9 mouse cellular contexts compared by ENCODE assay signal in the genomic region with DNA sequence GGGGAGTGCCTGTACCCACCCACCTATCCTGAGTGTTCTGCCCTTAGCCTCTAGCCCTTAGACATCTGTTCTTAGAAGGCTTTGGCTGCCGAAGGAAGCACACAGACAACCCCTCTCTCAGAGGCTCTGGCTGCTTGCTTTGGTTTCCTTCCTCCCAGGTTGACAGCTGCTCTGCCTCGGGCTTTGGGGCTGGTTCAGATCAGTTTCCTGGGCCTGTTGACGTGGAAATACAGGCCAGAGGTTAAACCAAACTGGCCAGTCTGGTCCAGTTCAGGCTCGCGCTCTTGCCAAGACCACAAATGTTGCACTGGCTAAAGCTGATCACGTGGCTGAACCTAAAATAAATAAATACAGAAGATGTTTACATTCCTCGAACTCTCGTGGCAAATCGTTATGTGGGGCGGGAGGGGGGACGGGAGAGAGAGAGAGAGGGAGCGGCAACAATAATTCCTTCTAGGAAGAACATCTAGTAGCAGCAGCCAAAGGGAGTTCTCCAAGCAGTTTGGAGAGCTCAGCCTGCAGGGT. TPM values are rescaled to one million over a fixed set of nuclear protein-coding genes. Genes with fewer than 3 reads are reported as not detected.
A peak's percentile ranks its signal among the peaks of the same experiment; 100 is the strongest.
DNase-seq lines count a peak whose midpoint lies in the region; ATAC-seq lines count a peak whose summit lies in the region.
"Had no signal": no experiment of that assay in that cellular context is flagged by ENCODE, and none has a peak within 500 bp of the region (broad histone marks: within the 10 kb centered on the region; RNA-seq: fewer than 3 reads in every experiment).

No protein-coding gene starts in this region.

- DNase-seq in hindbrain, embryonic 10.5 days (ENCODE audit: low spot score): peak; percentile 48
- no peak for DNase-seq in hindbrain, embryonic 14.5 days (ENCODE audit: low spot score)
- no peak for DNase-seq in heart, embryonic 10.5 days (ENCODE audit: low spot score)
- no peak for DNase-seq in layer of hippocampus, adult 8-10 months (ENCODE audit: low spot score in 2 of 2)

- no peak overlapping the region for H3K4me3 ChIP-seq in hindbrain, embryonic 10.5 days
- H3K4me3 ChIP-seq in hindbrain, embryonic 14.5 days (replicated peaks; ENCODE audit: low read length): no peak overlapping the region
- H3K4me3 ChIP-seq in heart, embryonic 10.5 days: no peak overlapping the region
- H3K4me3 ChIP-seq in limb, embryonic 15.5 days: no peak overlapping the region
- H3K4me3 ChIP-seq in stomach, embryonic 14.5 days (ENCODE audit: low read depth, low read length): 0 out of 2 replicates have a peak overlapping the region, but pooled peaks have one; percentile 2
- H3K4me3 ChIP-seq in forebrain, embryonic 16.5 days (replicated peaks; ENCODE audit: low read length): no peak overlapping the region

- no peak for ATAC-seq in hindbrain, embryonic 14.5 days (ENCODE audit: low FRiP score)
- no peak for ATAC-seq in limb, embryonic 15.5 days (ENCODE audit: insufficient number of reproducible peaks, low FRiP score, low TSS enrichment, low read depth)
- ATAC-seq in stomach, embryonic 14.5 days (ENCODE audit: insufficient number of reproducible peaks, insufficient read depth, low FRiP score, low read depth): peak; percentile 83
- ATAC-seq in forebrain, embryonic 16.5 days: no peak
- no peak for ATAC-seq in frontal cortex, adult (ENCODE audit: low TSS enrichment)

- H3K27me3 ChIP-seq in hindbrain, embryonic 10.5 days (ENCODE audit: insufficient read depth, poor library complexity, severe bottlenecking): no peaks in the 10 kb centered on the region
- no peaks in the 10 kb centered on the region for H3K27me3 ChIP-seq in hindbrain, embryonic 14.5 days (ENCODE audit: control insufficient read depth, insufficient read depth, low read length)
- H3K27me3 ChIP-seq in heart, embryonic 10.5 days (ENCODE audit: insufficient read depth, poor library complexity, severe bottlenecking): no peaks in the 10 kb centered on the region
- no peaks in the 10 kb centered on the region for H3K27me3 ChIP-seq in limb, embryonic 15.5 days
- H3K27me3 ChIP-seq in stomach, embryonic 14.5 days (ENCODE audit: control insufficient read depth, insufficient read depth, low read length): no peaks in the 10 kb centered on the region
- H3K27me3 ChIP-seq in forebrain, embryonic 16.5 days (replicated peaks; ENCODE audit: control insufficient read depth, insufficient read depth, low read length): no peaks in the 10 kb centered on the region

- H3K4me1 ChIP-seq in hindbrain, embryonic 10.5 days (replicated peaks): no peaks in the 10 kb centered on the region; the same call in 1 of the 2 replicates
- H3K4me1 ChIP-seq in hindbrain, embryonic 14.5 days (replicated peaks; ENCODE audit: control insufficient read depth, insufficient read depth, low read length): no peaks in the 10 kb centered on the region
- H3K4me1 ChIP-seq in heart, embryonic 10.5 days: peaks cover 6% of the 10 kb centered on the region; the same call in 1 of the 2 replicates
- H3K4me1 ChIP-seq in limb, embryonic 15.5 days: peaks cover 5% of the 10 kb centered on the region; the same call in 1 of the 2 replicates
- H3K4me1 ChIP-seq in stomach, embryonic 14.5 days (ENCODE audit: control insufficient read depth, insufficient read depth, low read length): peaks cover 8% of the 10 kb centered on the region; the same call in 1 of the 2 replicates
- no peaks in the 10 kb centered on the region for H3K4me1 ChIP-seq in forebrain, embryonic 16.5 days (replicated peaks; ENCODE audit: control insufficient read depth, insufficient read depth, low read length)

- H3K9me3 ChIP-seq in hindbrain, embryonic 10.5 days: peaks cover 6% of the 10 kb centered on the region
- H3K9me3 ChIP-seq in hindbrain, embryonic 14.5 days (ENCODE audit: control insufficient read depth, low read length): no peaks in the 10 kb centered on the region
- H3K9me3 ChIP-seq in heart, embryonic 10.5 days: peaks cover 3% of the 10 kb centered on the region; the same call in 1 of the 2 replicates
- no peaks in the 10 kb centered on the region for H3K9me3 ChIP-seq in limb, embryonic 15.5 days
- H3K9me3 ChIP-seq in stomach, embryonic 14.5 days (ENCODE audit: control insufficient read depth, low read depth, low read length): peaks cover 5% of the 10 kb centered on the region; the same call in 1 of the 2 replicates
- 0 out of 2 replicates have a peak, but pooled peaks cover 4% of the 10 kb centered on the region for H3K9me3 ChIP-seq in forebrain, embryonic 16.5 days (ENCODE audit: control insufficient read depth, low read length)

- no peak overlapping the region for H3K9ac ChIP-seq in hindbrain, embryonic 14.5 days
- no peak overlapping the region for H3K9ac ChIP-seq in limb, embryonic 15.5 days
- no peak overlapping the region for H3K9ac ChIP-seq in stomach, embryonic 14.5 days (replicated peaks; ENCODE audit: low read depth, low read length)
- H3K9ac ChIP-seq in forebrain, embryonic 16.5 days (replicated peaks; ENCODE audit: low read depth, low read length): no peak overlapping the region

- 62% methylated on average over 12 of the region's 12 CpGs for WGBS in hindbrain, embryonic 10.5 days
- WGBS in hindbrain, embryonic 14.5 days: 75% methylated on average over 12 of the region's 12 CpGs
- whole genome bisulfite sequencing in heart, embryonic 10.5 days: 40% methylated on average over 12 of the region's 12 CpGs
- 32% methylated on average over 12 of the region's 12 CpGs for WGBS in limb, embryonic 15.5 days
- 7% methylated on average over 12 of the region's 12 CpGs for WGBS in stomach, embryonic 14.5 days
- WGBS in forebrain, embryonic 16.5 days: 67% methylated on average over 12 of the region's 12 CpGs

- no peak overlapping the region for H3K4me2 ChIP-seq in hindbrain, embryonic 14.5 days (replicated peaks)
- no peak overlapping the region for H3K4me2 ChIP-seq in limb, embryonic 15.5 days
- H3K4me2 ChIP-seq in stomach, embryonic 14.5 days (replicated peaks; ENCODE audit: low read depth, low read length): peak overlapping the region; percentile 23
- no peak overlapping the region for H3K4me2 ChIP-seq in forebrain, embryonic 16.5 days (ENCODE audit: low read length)

- peak overlapping the region; percentile 53; the same call in 1 of the 2 replicates for H3K27ac ChIP-seq in hindbrain, embryonic 10.5 days
- H3K27ac ChIP-seq in hindbrain, embryonic 14.5 days: no peak overlapping the region
- peak overlapping the region; percentile 36; the same call in 1 of the 2 replicates for H3K27ac ChIP-seq in heart, embryonic 10.5 days
- H3K27ac ChIP-seq in limb, embryonic 15.5 days: peak overlapping the region; percentile 11; the same call in 1 of the 2 replicates
- H3K27ac ChIP-seq in stomach, embryonic 14.5 days (ENCODE audit: low read length): peak overlapping the region; percentile 81
- no peak overlapping the region for H3K27ac ChIP-seq in forebrain, embryonic 16.5 days (ENCODE audit: low read length)

- no peaks in the 10 kb centered on the region for H3K36me3 ChIP-seq in hindbrain, embryonic 10.5 days
- H3K36me3 ChIP-seq in hindbrain, embryonic 14.5 days (replicated peaks; ENCODE audit: control insufficient read depth, insufficient read depth): no peaks in the 10 kb centered on the region
- H3K36me3 ChIP-seq in heart, embryonic 10.5 days: no peaks in the 10 kb centered on the region
- no peaks in the 10 kb centered on the region for H3K36me3 ChIP-seq in limb, embryonic 15.5 days
- no peaks in the 10 kb centered on the region for H3K36me3 ChIP-seq in stomach, embryonic 14.5 days (ENCODE audit: control insufficient read depth, insufficient read depth, low read length)
- no peaks in the 10 kb centered on the region for H3K36me3 ChIP-seq in forebrain, embryonic 16.5 days (ENCODE audit: control insufficient read depth, insufficient read depth)
- H3K36me3 ChIP-seq: G1E had no signal

RNA-seq across cellular contexts. Expression of a gene that starts 49.5 kb away (rescaled TPM):
- 16.7 and 17.6 TPM in 2 replicates for polyA plus RNA-seq in hindbrain, embryonic 10.5 days (2016; fragmentation: Nextera tagmentation; extraction: Ambion mirVana)
- 22.5 and 22.9 TPM in 2 replicates for polyA plus RNA-seq in hindbrain, embryonic 14.5 days (2014; fragmentation: Nextera tagmentation; extraction: Ambion mirVana)
- 17.2 and 17.7 TPM in 2 replicates for polyA plus RNA-seq in heart, embryonic 10.5 days (2016; fragmentation: Nextera tagmentation; extraction: Ambion mirVana)
- polyA plus RNA-seq in limb, embryonic 15.5 days (2015; fragmentation: Nextera tagmentation; extraction: Ambion mirVana): 14.4 and 14.9 TPM in 2 replicates
- 23.3 and 24.5 TPM in 2 replicates for polyA plus RNA-seq in stomach, embryonic 14.5 days (2014; fragmentation: Nextera tagmentation; extraction: Ambion mirVana)
- 10 to 100 TPM; 54.3 to 73.3 (median 66.3) TPM for total RNA-seq in layer of hippocampus, adult 8-10 months (2022)
- 16.0 and 16.9 TPM in 2 replicates for polyA plus RNA-seq in forebrain, embryonic 16.5 days (2015; fragmentation: Nextera tagmentation; extraction: Ambion mirVana)

Comparison
In these comparisons a context has a peak if more than half of its experiments do, and no peak if none do; other contexts are left out.
1. H3K27ac ChIP-seq: peak in hindbrain, embryonic 10.5 days (single experiment), heart, embryonic 10.5 days (single experiment), limb, embryonic 15.5 days (single experiment) and stomach, embryonic 14.5 days (single experiment); none in hindbrain, embryonic 14.5 days (single experiment) and forebrain, embryonic 16.5 days (single experiment).